Mouse (Mus musculus) embryonic facial prominence, embryonic 10.5 days (tissue): ENCODE results near the gene Ube2s. TPM values are rescaled to one million over a fixed set of nuclear protein-coding genes. Genes with fewer than 3 reads are reported as not detected.
"Not testable (repeated sequence)": the region's sequence is repeated elsewhere in the genome, so short reads cannot be mapped to it uniquely, and the experiment has no call there.

Source experiments
- DNase-seq: peaks from one replicate; pipeline ENCODE4 v3.0.0-alpha.2; 2017; ENCODE audit warnings: low spot score
- H3K27ac ChIP-seq: fragments of 300-500 bp; sonication (generic); replicated peaks from 2 replicates; pipeline ENCODE4 v1.5.1; 2016; ENCODE audit warnings: mild to moderate bottlenecking
- H3K27me3 ChIP-seq: fragments of 300-500 bp; sonication (generic); replicated peaks from 2 replicates; pipeline ENCODE4 v1.6.1; 2016; ENCODE audit warnings: low read depth, mild to moderate bottlenecking; ENCODE audit not compliant: poor library complexity, severe bottlenecking
- H3K36me3 ChIP-seq: fragments of 300-500 bp; sonication (generic); replicated peaks from 2 replicates; pipeline ENCODE4 v1.6.1; 2016; ENCODE audit warnings: mild to moderate bottlenecking, moderate library complexity
- H3K4me1 ChIP-seq: fragments of 300-500 bp; sonication (generic); 2 replicates; pipeline ENCODE4 v1.6.1; 2016
- H3K4me3 ChIP-seq: fragments of 300-500 bp; sonication (generic); 2 replicates; pipeline ENCODE4 v1.5.1; 2016; ENCODE audit warnings: mild to moderate bottlenecking, moderate library complexity
- H3K9me3 ChIP-seq: fragments of 300-500 bp; sonication (generic); 2 replicates; pipeline ENCODE4 v1.6.1; 2016; ENCODE audit warnings: mild to moderate bottlenecking
- WGBS: fragments of 180-500 bp; shearing (Covaris S2); methylation state at CpG from one replicate; pipeline ENCODE4 v1.1.7; 2016; 5-methylcytosine and 5-hydroxymethylcytosine counted together
- polyA plus RNA-seq: library from polyadenylated mRNA; unstranded; fragments of >200 nt; fragmentation: Nextera tagmentation; extraction: Ambion mirVana; gene quantifications from 2 replicates; pipeline ENCODE4 v1.2.1, GENCODE M21; 2016

The Ube2s gene
- polyA plus RNA-seq, 1 experiment from 2014 or later: 422 TPM

DNA sequence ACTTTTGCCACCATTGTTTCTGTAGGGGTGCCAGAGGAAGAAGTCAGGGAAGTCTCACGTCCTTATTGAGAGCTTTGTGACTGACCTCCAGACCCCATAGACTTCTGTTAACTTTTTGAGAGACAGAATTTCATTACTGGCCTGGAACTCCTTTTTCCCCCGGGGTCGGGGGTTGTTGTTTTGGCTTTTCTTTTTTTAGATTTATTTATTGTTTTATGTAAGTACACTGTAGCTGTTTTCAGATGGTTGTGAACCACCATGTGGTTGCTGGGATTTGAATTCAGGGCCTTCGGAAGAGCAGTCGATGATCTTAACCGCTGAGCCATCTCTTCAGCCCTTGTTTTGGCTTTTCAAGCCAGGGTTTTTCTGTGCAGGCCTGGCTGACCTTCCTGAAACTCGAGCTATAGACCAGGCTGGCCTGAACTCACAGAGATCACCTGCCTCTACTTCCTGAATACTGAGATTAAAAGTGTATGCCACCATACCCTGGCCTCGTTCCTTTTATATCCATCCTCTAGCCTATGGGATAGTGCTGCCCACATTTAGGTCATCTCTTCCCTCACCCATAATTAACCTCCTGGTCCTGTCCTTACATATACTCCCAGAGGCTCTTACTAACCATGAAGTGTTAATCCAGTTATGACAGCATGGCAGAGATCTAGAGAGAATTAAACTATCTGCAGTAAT, 858 bp upstream of the Ube2s start:
- H3K9me3 ChIP-seq: no peaks in the 10 kb centered on the region
- peaks cover 31% of the 10 kb centered on the region for H3K36me3 ChIP-seq
- DNase-seq: no peak
- H3K4me1 ChIP-seq: peaks cover 29% of the 10 kb centered on the region
- H3K27me3 ChIP-seq: no peaks in the 10 kb centered on the region
- H3K4me3 ChIP-seq: peak overlapping the region; percentile 97
- WGBS: 23% methylated on average over 8 of the region's 8 CpGs
- peak overlapping the region; percentile 98 for H3K27ac ChIP-seq

DNA sequence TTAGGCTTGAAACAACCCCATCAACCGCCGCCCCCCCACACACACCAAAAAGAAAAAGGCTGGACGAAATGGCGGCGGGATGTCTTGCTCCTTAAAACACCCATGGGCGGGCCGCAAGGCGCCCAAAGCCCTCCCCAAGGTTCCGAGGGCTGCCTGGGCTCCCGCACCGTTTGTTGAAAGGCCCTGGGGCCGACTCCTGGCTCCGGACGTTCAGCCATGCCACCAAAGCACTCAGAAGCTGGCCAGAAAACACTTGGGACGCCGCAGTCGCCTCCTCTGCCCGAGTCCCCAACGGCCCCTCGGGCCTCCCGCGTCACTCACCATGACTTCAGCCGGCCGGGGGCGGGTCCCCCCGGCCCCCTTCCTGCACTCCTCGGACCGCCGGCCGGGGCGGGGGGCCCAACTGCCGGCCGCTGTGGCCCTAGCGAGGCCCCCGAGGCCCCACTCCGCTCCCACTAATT, 518 bp downstream of the Ube2s start:
- peak; percentile 62 for DNase-seq
- 2% methylated on average over 36 of the region's 36 CpGs for WGBS
- Histone ChIP-seq H3K9me3 (no peaks in the 10 kb centered on the region), H3K4me1 (peaks cover 29% of the 10 kb centered on the region), H3K27me3 (no peaks in the 10 kb centered on the region), H3K27ac (peak overlapping the region; percentile 98), H3K36me3 (peaks cover 43% of the 10 kb centered on the region), H3K4me3 (peak overlapping the region; percentile 97)

DNA sequence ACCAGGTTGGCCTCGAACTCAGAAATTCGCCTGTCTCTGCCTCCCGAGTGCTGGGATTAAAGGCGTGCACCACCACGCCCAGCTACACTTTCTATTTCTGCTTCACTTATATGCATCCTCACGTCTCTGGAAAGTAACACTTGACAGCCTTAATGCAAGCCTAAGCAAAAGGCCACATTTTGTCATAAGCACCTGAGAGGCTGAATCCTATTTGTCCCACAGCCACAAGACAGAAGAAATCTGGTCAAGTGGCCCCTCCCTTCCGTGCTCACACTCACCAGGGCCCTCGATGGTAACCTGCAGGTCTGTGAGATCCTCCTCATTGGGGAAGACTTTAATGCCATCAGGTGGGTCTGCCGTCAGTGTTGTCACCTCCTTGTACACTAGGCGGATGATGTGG, 1.3 kb downstream of the Ube2s start:
- not testable (repeated sequence) for H3K27me3 ChIP-seq, DNase-seq, H3K9me3 ChIP-seq
- Histone ChIP-seq H3K4me3 (peak overlapping the region; percentile 97), H3K36me3 (peaks cover 50% of the 10 kb centered on the region), H3K27ac (peak overlapping the region; percentile 98), H3K4me1 (peaks cover 29% of the 10 kb centered on the region)
- 44% methylated on average over 10 of the region's 10 CpGs for WGBS

DNA sequence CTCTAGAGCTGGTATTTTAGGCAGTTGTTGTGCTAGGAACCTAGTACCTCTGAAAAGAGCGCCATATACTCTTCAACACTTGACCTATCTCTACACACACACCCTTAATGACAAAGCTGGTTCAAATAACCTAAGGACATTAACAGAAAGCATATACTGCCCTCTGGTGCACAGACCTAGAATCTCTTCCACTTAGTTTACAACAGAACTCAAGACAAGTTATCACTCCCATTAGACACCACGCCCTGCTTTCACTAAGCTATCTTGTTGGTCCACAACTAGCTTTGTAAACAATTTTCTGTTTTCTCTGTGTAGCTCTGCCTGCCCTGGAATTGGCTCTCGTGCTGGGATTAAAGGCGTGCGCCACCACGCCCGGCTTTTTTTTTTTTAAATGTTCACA, 5.7 kb downstream of the Ube2s start:
- Histone ChIP-seq H3K4me1 (peaks cover 24% of the 10 kb centered on the region), H3K4me3 (no peak overlapping the region), H3K9me3 (no peaks in the 10 kb centered on the region), H3K27me3 (no peaks in the 10 kb centered on the region), H3K36me3 (peaks cover 75% of the 10 kb centered on the region), H3K27ac (no peak overlapping the region)
- DNase-seq: no peak
- WGBS: 95% methylated on average over 7 of the region's 7 CpGs

DNA sequence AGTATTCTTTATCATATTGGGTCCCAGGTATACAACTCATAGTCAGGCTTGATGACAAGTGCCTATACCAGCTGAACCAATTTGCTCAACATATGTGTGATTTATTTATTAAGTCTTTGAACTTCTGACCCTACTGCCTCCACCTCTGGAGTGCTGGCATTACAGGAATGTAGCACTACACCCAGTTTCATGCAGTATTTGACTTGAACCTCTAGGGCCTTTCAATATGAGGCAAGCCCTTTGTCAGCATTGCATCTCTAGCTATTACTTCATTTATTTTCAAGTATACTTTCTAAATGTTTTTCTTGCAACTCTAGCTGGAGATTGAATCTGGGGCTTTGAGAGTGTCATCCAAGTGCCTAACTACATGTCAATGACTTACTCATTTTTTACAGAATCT, 10.1 kb downstream of the Ube2s start:
- no peak overlapping the region for H3K4me3 ChIP-seq
- H3K9me3 ChIP-seq: no peaks in the 10 kb centered on the region
- H3K4me1 ChIP-seq: no peaks in the 10 kb centered on the region
- H3K36me3 ChIP-seq: peaks cover 49% of the 10 kb centered on the region
- no peak for DNase-seq
- H3K27me3 ChIP-seq: no peaks in the 10 kb centered on the region
- no peak overlapping the region for H3K27ac ChIP-seq

DNA sequence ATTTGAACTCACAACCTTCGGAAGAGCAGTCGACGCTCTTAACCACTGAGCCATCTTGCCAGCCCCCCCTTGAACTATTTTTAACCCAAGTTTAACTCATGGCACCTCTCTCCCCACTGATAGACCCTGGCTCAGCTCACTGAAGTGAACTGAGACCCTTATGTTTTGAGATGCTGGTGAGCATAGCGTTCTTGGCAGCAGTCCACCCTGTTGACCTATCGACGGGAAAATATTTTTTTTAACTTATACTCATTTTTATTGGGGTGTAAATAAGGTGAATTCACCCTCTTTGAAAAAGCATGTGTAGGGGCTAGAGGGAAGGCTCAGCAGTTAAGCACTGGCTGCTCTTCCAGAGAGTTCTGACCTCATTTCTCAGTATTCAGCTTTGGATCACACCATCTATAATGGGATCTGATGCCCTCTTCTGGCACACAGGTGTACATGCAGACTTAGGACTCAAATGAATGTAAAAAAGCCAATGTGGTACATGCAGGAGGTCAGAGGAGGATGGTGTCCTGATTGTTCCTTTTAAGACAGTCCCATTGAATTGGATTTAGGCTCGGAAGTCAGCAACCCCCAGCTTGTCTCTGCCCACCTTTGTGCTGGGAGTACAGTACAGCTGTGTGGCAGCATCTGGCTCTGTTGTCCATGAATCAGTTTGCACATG, 16.5 kb downstream of the Ube2s start:
- Histone ChIP-seq H3K36me3 (peaks cover 51% of the 10 kb centered on the region), H3K27me3 (no peaks in the 10 kb centered on the region), H3K4me3 (no peak overlapping the region), H3K27ac (no peak overlapping the region), H3K4me1 (peaks cover 14% of the 10 kb centered on the region), H3K9me3 (no peaks in the 10 kb centered on the region)
- DNase-seq: no peak
- WGBS: 75% methylated on average over 7 of the region's 7 CpGs

DNA sequence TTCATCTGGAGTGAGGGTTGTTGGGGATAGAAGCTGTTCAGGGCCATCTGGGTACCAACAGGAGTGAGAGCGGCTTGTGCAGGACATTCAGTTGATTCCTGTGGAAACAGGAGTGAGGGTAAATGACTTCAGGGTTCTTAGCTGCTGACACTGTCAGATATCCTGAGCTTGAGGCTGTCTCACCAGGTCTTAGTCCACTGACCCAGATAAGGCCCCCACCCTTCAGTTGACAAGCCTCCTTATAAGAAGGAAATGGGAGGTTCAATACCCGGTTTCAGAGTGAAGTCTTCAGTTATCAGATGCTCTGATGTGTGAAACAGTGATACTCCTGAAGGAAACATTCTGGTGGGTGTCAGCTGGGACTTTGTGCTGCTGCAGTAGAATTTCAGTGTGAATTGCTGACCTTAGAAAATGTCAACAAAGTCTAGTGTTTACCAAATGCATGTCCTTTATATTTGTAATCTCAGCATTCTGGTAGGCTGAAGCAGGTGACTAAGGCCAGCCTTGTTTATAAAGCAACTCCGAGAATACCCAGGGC, 17.7 kb downstream of the Ube2s start:
- DNase-seq: no peak
- H3K4me3 ChIP-seq: peak overlapping the region; percentile 79

DNA sequence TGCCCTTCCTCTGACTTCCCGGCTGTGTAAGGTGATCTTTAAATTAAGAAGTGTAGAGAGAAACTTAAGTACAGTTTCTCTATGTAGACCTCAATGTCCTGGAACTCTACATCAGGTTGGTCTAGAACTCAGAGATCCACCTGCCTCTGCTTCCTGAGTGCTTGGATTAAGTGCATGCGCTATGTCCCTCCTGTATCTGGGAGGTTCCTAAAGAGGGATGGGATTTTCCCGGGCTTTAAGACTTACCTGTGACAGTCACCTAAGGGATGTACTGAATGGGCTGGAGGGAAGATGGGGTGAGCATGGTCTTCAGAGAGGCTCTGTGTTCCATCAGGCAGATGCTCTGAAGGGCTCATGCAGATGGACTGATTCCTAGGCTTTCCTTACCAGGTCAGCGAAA, 18.7 kb downstream of the Ube2s start:
- Histone ChIP-seq H3K9me3 (no peaks in the 10 kb centered on the region), H3K36me3 (peaks cover 51% of the 10 kb centered on the region), H3K27ac (peak overlapping the region; percentile 94), H3K4me3 (peak overlapping the region; percentile 79), H3K27me3 (peaks cover 13% of the 10 kb centered on the region), H3K4me1 (peaks cover 26% of the 10 kb centered on the region)
- no peak for DNase-seq
- 43% methylated on average over 4 of the region's 4 CpGs for WGBS

More for the DNA sequence above, 17.7 kb downstream of the Ube2s start:
- 87% methylated on average over 3 of the region's 3 CpGs for WGBS
- Histone ChIP-seq H3K27ac (no peak overlapping the region), H3K36me3 (peaks cover 51% of the 10 kb centered on the region), H3K9me3 (no peaks in the 10 kb centered on the region), H3K27me3 (peaks cover 6% of the 10 kb centered on the region), H3K4me1 (peaks cover 16% of the 10 kb centered on the region)

DNA sequence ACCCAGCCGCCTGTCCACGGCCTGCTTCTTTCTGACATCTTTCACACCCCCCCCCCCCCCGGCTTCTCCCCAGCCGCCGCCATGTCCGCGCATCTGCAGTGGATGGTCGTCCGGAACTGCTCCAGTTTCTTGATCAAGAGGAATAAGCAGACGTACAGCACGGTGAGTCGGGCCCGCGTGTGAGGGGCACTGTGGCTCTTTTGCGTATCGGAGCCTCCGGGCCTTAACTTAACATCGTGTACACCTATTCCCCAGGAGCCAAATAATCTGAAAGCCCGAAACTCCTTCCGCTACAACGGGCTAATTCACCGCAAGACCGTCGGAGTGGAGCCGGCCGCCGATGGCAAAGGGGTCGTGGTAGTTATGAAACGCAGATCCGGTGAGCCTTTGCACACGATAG, 19.1 kb downstream of the Ube2s start:
- WGBS: under 1% methylated on average over 31 of the region's 31 CpGs
- peak overlapping the region; percentile 79 for H3K4me3 ChIP-seq
- peaks cover 47% of the 10 kb centered on the region for H3K36me3 ChIP-seq
- DNase-seq, H3K9me3 ChIP-seq: not testable (repeated sequence)
- H3K27ac ChIP-seq: peak overlapping the region; percentile 94
- peaks cover 18% of the 10 kb centered on the region for H3K27me3 ChIP-seq
- H3K4me1 ChIP-seq: peaks cover 30% of the 10 kb centered on the region

DNA sequence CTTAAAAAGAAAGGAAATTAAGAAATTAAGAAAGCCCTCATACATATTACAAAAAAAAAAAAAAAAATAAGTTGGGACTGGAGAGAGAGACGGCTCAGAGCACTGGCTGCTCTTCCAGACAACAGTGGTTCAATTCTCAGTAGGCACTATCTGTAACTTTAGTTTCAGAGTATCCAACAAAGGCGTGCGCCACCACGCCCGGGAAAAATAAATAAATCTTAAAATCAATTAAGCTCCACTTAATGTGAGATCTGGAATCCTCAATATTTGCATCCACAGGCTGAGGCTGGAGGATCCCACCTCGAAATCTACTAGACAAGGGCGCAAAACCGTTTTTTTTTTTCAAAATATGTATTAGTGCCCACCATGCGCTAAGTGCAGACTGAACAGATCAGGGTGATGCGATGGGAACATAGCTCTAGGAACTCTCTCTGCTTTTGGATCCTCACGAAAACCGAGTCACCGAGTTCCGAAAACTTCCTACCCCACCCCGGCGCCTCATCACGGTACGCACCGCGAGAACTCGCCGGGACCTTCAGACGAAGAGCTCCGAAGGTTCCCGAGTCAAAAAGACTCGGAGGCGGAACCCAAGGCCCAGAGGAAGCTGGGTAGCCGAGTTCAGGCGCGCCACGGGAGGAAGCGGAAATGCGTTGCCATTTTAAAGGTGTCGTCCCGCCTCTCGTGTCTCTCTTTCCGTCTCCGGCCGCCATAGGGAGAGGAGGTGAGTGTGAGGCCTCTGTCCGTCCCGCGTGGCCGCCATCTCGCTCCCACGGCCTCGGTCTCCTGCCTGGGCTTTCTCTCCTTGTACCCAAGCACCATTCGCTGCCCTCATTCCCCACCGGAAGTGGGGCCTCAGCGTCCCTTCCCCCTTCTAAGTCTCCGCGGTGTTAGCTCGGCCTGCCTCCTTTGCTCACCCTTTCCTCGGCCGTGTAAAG, 19.8 kb downstream of the Ube2s start, which contains the start of gene Rpl28:
TSS of gene Rpl28 (plus strand) at position 597 of the 935 bp plus-strand sequence.
- Histone ChIP-seq H3K9me3 (no peaks in the 10 kb centered on the region), H3K4me1 (peaks cover 31% of the 10 kb centered on the region), H3K4me3 (peak within 1 kb of the TSS; percentile 79), H3K36me3 (peaks cover 41% of the 10 kb centered on the region), H3K27ac (peak within 1 kb of the TSS; percentile 94), H3K27me3 (peaks cover 25% of the 10 kb centered on the region)
- WGBS: 2% methylated on average over 54 of the region's 54 CpGs
- peak; percentile 96 for DNase-seq

DNA sequence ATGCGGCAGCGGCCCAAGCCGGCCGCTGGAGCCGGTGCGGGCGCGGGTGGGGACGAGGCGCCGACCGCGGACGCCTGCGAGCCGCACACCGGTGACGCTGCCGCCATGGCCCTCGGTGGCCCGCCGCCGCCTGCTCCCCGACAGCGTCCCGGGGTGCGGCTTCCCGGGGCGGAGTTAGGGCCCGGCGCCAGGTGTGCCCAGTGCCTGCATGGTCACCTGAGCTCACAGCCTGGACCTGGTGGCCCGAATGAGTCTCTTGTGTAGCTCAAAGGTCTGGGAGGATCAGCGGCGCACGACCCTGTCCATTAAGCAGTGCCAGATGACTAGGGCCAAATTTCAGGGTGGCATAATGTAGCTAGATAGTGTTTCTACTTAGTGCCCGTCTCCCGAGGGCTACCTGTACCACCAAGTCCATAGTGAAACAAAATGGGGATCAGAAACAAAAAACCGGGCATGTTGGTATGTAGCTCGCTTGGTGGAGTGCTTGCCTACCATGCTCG, 22.9 kb downstream of the Ube2s start, which contains the start of gene Tmem238:
TSS of gene Tmem238 (minus strand) at position 221 of the 500 bp plus-strand sequence.
- Histone ChIP-seq H3K27ac (peak within 1 kb of the TSS; percentile 84), H3K36me3 (peaks cover 11% of the 10 kb centered on the region), H3K9me3 (no peaks in the 10 kb centered on the region), H3K4me3 (peak within 1 kb of the TSS; percentile 63), H3K4me1 (peaks cover 26% of the 10 kb centered on the region), H3K27me3 (peaks cover 33% of the 10 kb centered on the region)
- WGBS: 9% methylated on average over 40 of the region's 40 CpGs
- DNase-seq: no peak
